Mouse (Mus musculus): ENCODE data around the gene Tmem240.
"Not testable (repeated sequence)": the region's sequence is repeated elsewhere in the genome, so short reads cannot be mapped to it uniquely, and the experiment has no call there.

DNA sequence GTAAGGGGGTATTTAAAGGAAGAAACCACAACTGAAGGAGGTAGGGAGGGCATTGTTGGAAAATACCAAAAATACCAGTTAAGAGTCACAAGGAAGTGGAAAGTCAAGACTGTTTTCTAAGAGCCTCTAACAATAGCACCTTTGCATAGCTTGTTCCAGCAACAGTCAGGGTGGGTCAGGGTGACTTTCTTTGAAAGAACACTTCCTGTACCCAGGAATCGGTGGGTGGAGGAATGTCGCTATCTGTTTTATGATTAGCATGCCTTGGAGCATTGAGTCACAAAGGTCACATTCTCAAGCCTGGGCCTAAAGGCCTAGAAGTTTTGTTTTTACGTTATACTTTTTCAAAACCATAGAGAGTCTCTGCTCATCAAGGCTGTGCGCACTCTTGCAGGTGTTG lies 46.8 kb upstream of the Tmem240 start:
- TF ChIP-seq POLR2A (IDR thresholded peaks at IDR 0.05; ENCODE audit: control insufficient read depth, low read depth, low read length); CTCF (IDR thresholded peaks at IDR 0.05; ENCODE audit: control insufficient read depth, insufficient read depth, insufficient replicate concordance, low read depth, low read length): not testable (repeated sequence)
